Mouse (Mus musculus) spleen, postnatal 4 days (tissue): ENCODE data around the gene Pofut2.

ENCODE experiments used
- DNase-seq, 2 experiments: peaks; one replicate each; pipeline ENCODE4 v3.0.0; 2022; ENCODE audit warnings: low spot score in 2 of 2

Gene Pofut2

GRCm38 (mm10) chr10:77258704-77259621, at the start of gene Pofut2:
TSS of gene Pofut2 (plus strand) at chr10:77259218.
- peak; percentile 95 to 97 for DNase-seq

GRCm38 (mm10) chr10:77209261-77209660, 49.8 kb upstream of the Pofut2 start:
- DNase-seq: no peak

- no peak for DNase-seq
Measured at GRCm38 (mm10) chr10:77210666-77211065, 48.4 kb upstream of the Pofut2 start.

- no peak for DNase-seq
Measured at GRCm38 (mm10) chr10:77211116-77211570, 47.9 kb upstream of the Pofut2 start.

- DNase-seq: no peak
Measured at GRCm38 (mm10) chr10:77212354-77213120, 46.5 kb upstream of the Pofut2 start.

- DNase-seq: no peak
Measured at GRCm38 (mm10) chr10:77213483-77213882, 45.5 kb upstream of the Pofut2 start.

- no peak for DNase-seq
Measured at GRCm38 (mm10) chr10:77214586-77214985, 44.4 kb upstream of the Pofut2 start.

GRCm38 (mm10) chr10:77215641-77216040, 43.4 kb upstream of the Pofut2 start:
- DNase-seq: no peak

- no peak for DNase-seq
Measured at GRCm38 (mm10) chr10:77216313-77216712, 42.7 kb upstream of the Pofut2 start.

GRCm38 (mm10) chr10:77217155-77217731, 41.8 kb upstream of the Pofut2 start:
- no peak for DNase-seq

- no peak for DNase-seq
Measured at GRCm38 (mm10) chr10:77218059-77218458, 41.0 kb upstream of the Pofut2 start.

- DNase-seq: no peak
Measured at GRCm38 (mm10) chr10:77219411-77220025, 39.5 kb upstream of the Pofut2 start.

GRCm38 (mm10) chr10:77221108-77221507, 37.9 kb upstream of the Pofut2 start:
- DNase-seq: peak in 1 of 2 experiments; percentile 64

GRCm38 (mm10) chr10:77222963-77223552, 36.0 kb upstream of the Pofut2 start:
- DNase-seq: no peak

GRCm38 (mm10) chr10:77224390-77224789, 34.6 kb upstream of the Pofut2 start:
- DNase-seq: no peak

- peak in 1 of 2 experiments; percentile 55 for DNase-seq
Measured at GRCm38 (mm10) chr10:77225414-77225813, 33.6 kb upstream of the Pofut2 start.

GRCm38 (mm10) chr10:77225995-77226688, 32.9 kb upstream of the Pofut2 start:
- DNase-seq: no peak

- no peak for DNase-seq
Measured at GRCm38 (mm10) chr10:77226691-77227367, 32.2 kb upstream of the Pofut2 start.

- no peak for DNase-seq
Measured at GRCm38 (mm10) chr10:77227368-77227723, 31.7 kb upstream of the Pofut2 start.
